Mouse (Mus musculus) forebrain, embryonic 12.5 days (tissue): ENCODE measurements around the gene Kif26b. TPM values are rescaled to one million over a fixed set of nuclear protein-coding genes. Genes with fewer than 3 reads are reported as not detected.
A peak's percentile ranks its signal among the peaks of the same experiment; 100 is the strongest.

Source experiments
- ATAC-seq: fragments of 200-750 bp; cut with Nextera tagmentation; 2 replicates; pipeline ENCODE4 v1.8.0; 2017; ENCODE audit warnings: moderate TSS enrichment; ENCODE audit not compliant: low FRiP score
- H3K27ac ChIP-seq: fragments of 300-500 bp; sonication (generic); 2 replicates; pipeline ENCODE4 v1.5.1; 2016; ENCODE audit warnings: mild to moderate bottlenecking
- H3K27me3 ChIP-seq: fragments of 300-500 bp; sonication (generic); 2 replicates; pipeline ENCODE4 v1.6.1; 2016; ENCODE audit warnings: mild to moderate bottlenecking
- H3K36me3 ChIP-seq: fragments of 300-500 bp; sonication (generic); replicated peaks from 2 replicates; pipeline ENCODE4 v1.6.1; 2016; ENCODE audit warnings: mild to moderate bottlenecking
- H3K4me1 ChIP-seq: fragments of 300-500 bp; sonication (generic); 2 replicates; pipeline ENCODE4 v1.6.1; 2016
- H3K4me2 ChIP-seq: fragments of 300-500 bp; sonication (generic); 2 replicates; pipeline ENCODE4 v1.6.1; 2016; ENCODE audit warnings: mild to moderate bottlenecking, moderate library complexity
- H3K4me3 ChIP-seq: fragments of 300-500 bp; sonication (generic); replicated peaks from 2 replicates; pipeline ENCODE4 v1.5.1; 2016; ENCODE audit warnings: mild to moderate bottlenecking
- H3K9ac ChIP-seq: fragments of 300-500 bp; sonication (generic); 2 replicates; pipeline ENCODE4 v1.6.1; 2016; ENCODE audit warnings: mild to moderate bottlenecking
- H3K9me3 ChIP-seq: fragments of 300-500 bp; sonication (generic); 2 replicates; pipeline ENCODE4 v1.6.1; 2016
- WGBS: fragments of 180-500 bp; shearing (Covaris S2); methylation state at CpG from one replicate; pipeline ENCODE4 v1.1.7; 2016; 5-methylcytosine and 5-hydroxymethylcytosine counted together
- polyA plus RNA-seq: library from polyadenylated mRNA; unstranded; fragments of >200 nt; fragmentation: Nextera tagmentation; extraction: Ambion mirVana; gene quantifications from 2 replicates; pipeline ENCODE4 v1.2.1, GENCODE M21; 2016

Gene Kif26b
- polyA plus RNA-seq, 1 experiment from 2014 or later, result 7.0 TPM

GRCm38 (mm10) chr1:178513954-178514353, 15.0 kb upstream of the Kif26b start:
- H3K4me1 ChIP-seq, result peaks cover 8% of the 10 kb centered on the region
- H3K9me3 ChIP-seq, result no peaks in the 10 kb centered on the region
- H3K27ac ChIP-seq, result no peak overlapping the region
- H3K4me3 ChIP-seq, result no peak overlapping the region
- no peak for ATAC-seq
- 47% methylated on average over 3 of the region's 8 CpGs for WGBS
- H3K27me3 ChIP-seq, result no peaks in the 10 kb centered on the region
- no peaks in the 10 kb centered on the region for H3K36me3 ChIP-seq
- H3K4me2 ChIP-seq, result no peak overlapping the region
- H3K9ac ChIP-seq, result no peak overlapping the region

- Histone ChIP-seq H3K4me2 (no peak overlapping the region), H3K9ac (no peak overlapping the region), H3K4me3 (no peak overlapping the region), H3K27me3 (no peaks in the 10 kb centered on the region), H3K4me1 (peaks cover 8% of the 10 kb centered on the region), H3K9me3 (no peaks in the 10 kb centered on the region), H3K27ac (no peak overlapping the region), H3K36me3 (no peaks in the 10 kb centered on the region)
- ATAC-seq, result no peak
- WGBS, result 85% methylated on average over 2 of the region's 2 CpGs
Measured at GRCm38 (mm10) chr1:178515839-178516238, 13.1 kb upstream of the Kif26b start.

GRCm38 (mm10) chr1:178522389-178522788, 6.5 kb upstream of the Kif26b start:
- Histone ChIP-seq H3K9ac (no peak overlapping the region), H3K36me3 (no peaks in the 10 kb centered on the region), H3K27ac (no peak overlapping the region), H3K4me1 (peaks cover under 1% of the 10 kb centered on the region; the same call in 1 of the 2 replicates), H3K4me2 (no peak overlapping the region), H3K4me3 (no peak overlapping the region), H3K27me3 (peaks cover 11% of the 10 kb centered on the region; the same call in 1 of the 2 replicates), H3K9me3 (no peaks in the 10 kb centered on the region)
- WGBS, result 75% methylated on average over 5 of the region's 5 CpGs
- ATAC-seq, result no peak

- no peak overlapping the region for H3K9ac ChIP-seq
- H3K4me2 ChIP-seq, result no peak overlapping the region
- ATAC-seq, result no peak
- H3K36me3 ChIP-seq, result no peaks in the 10 kb centered on the region
- H3K4me3 ChIP-seq, result no peak overlapping the region
- 53% methylated on average over 5 of the region's 5 CpGs for WGBS
- peaks cover 18% of the 10 kb centered on the region for H3K27me3 ChIP-seq
- no peak overlapping the region for H3K27ac ChIP-seq
- H3K4me1 ChIP-seq, result peaks cover 9% of the 10 kb centered on the region
- no peaks in the 10 kb centered on the region for H3K9me3 ChIP-seq
Measured at GRCm38 (mm10) chr1:178523152-178523551, 5.8 kb upstream of the Kif26b start.

- Histone ChIP-seq H3K9ac (0 out of 2 replicates have a peak overlapping the region, but pooled peaks have one; percentile 68), H3K27me3 (peaks cover 53% of the 10 kb centered on the region), H3K4me1 (peaks cover 30% of the 10 kb centered on the region), H3K9me3 (no peaks in the 10 kb centered on the region), H3K36me3 (no peaks in the 10 kb centered on the region), H3K4me2 (peak overlapping the region; percentile 99), H3K27ac (no peak overlapping the region), H3K4me3 (peak overlapping the region; percentile 54)
- under 1% methylated on average over 21 of the region's 21 CpGs for WGBS
- peak; percentile 33 for ATAC-seq
Measured at GRCm38 (mm10) chr1:178527185-178527546, 1.8 kb upstream of the Kif26b start.

- WGBS, result under 1% methylated on average over 57 of the region's 59 CpGs
- peak overlapping the region; percentile 68 for H3K9ac ChIP-seq
- peaks cover 53% of the 10 kb centered on the region for H3K27me3 ChIP-seq
- H3K4me2 ChIP-seq, result peak overlapping the region; percentile 99
- no peaks in the 10 kb centered on the region for H3K9me3 ChIP-seq
- peaks cover 30% of the 10 kb centered on the region for H3K4me1 ChIP-seq
- no peaks in the 10 kb centered on the region for H3K36me3 ChIP-seq
- peak; percentile 25 for ATAC-seq
- H3K4me3 ChIP-seq, result peak overlapping the region; percentile 54
- no peak overlapping the region for H3K27ac ChIP-seq
Measured at GRCm38 (mm10) chr1:178527547-178528361, 1.2 kb upstream of the Kif26b start.

GRCm38 (mm10) chr1:178529512-178530300, 781 bp downstream of the Kif26b start:
- Histone ChIP-seq H3K27me3 (peaks cover 53% of the 10 kb centered on the region), H3K4me1 (peaks cover 30% of the 10 kb centered on the region), H3K9ac (peak overlapping the region; percentile 68), H3K4me2 (peak overlapping the region; percentile 99), H3K36me3 (no peaks in the 10 kb centered on the region), H3K9me3 (no peaks in the 10 kb centered on the region), H3K4me3 (peak overlapping the region; percentile 54), H3K27ac (no peak overlapping the region)
- WGBS, result under 1% methylated on average over 38 of the region's 38 CpGs
- ATAC-seq, result no peak

GRCm38 (mm10) chr1:178530301-178531078, 1.6 kb downstream of the Kif26b start:
- no peaks in the 10 kb centered on the region for H3K9me3 ChIP-seq
- peak overlapping the region; percentile 54 for H3K4me3 ChIP-seq
- peaks cover 30% of the 10 kb centered on the region for H3K4me1 ChIP-seq
- under 1% methylated on average over 54 of the region's 62 CpGs for WGBS
- ATAC-seq, result peak; percentile 54
- H3K9ac ChIP-seq, result peak overlapping the region; percentile 68
- H3K4me2 ChIP-seq, result peak overlapping the region; percentile 99
- no peak overlapping the region for H3K27ac ChIP-seq
- peaks cover 50% of the 10 kb centered on the region for H3K27me3 ChIP-seq
- H3K36me3 ChIP-seq, result no peaks in the 10 kb centered on the region

- Histone ChIP-seq H3K4me3 (no peak overlapping the region), H3K27ac (no peak overlapping the region), H3K4me2 (no peak overlapping the region), H3K9me3 (no peaks in the 10 kb centered on the region), H3K27me3 (no peaks in the 10 kb centered on the region), H3K4me1 (no peaks in the 10 kb centered on the region; the same call in 1 of the 2 replicates), H3K36me3 (no peaks in the 10 kb centered on the region), H3K9ac (no peak overlapping the region)
- 86% methylated on average over 10 of the region's 10 CpGs for WGBS
- ATAC-seq, result no peak
Measured at GRCm38 (mm10) chr1:178540247-178540646, 11.3 kb downstream of the Kif26b start.

- Histone ChIP-seq H3K4me2 (no peak overlapping the region), H3K9me3 (no peaks in the 10 kb centered on the region), H3K36me3 (no peaks in the 10 kb centered on the region), H3K27ac (no peak overlapping the region), H3K4me3 (no peak overlapping the region), H3K9ac (no peak overlapping the region), H3K4me1 (no peaks in the 10 kb centered on the region; the same call in 1 of the 2 replicates), H3K27me3 (no peaks in the 10 kb centered on the region)
- 95% methylated on average over 5 of the region's 5 CpGs for WGBS
- no peak for ATAC-seq
Measured at GRCm38 (mm10) chr1:178542415-178542814, 13.5 kb downstream of the Kif26b start.

- WGBS, result 89% methylated on average over 8 of the region's 8 CpGs
- no peaks in the 10 kb centered on the region for H3K36me3 ChIP-seq
- H3K9me3 ChIP-seq, result no peaks in the 10 kb centered on the region
- H3K4me3 ChIP-seq, result no peak overlapping the region
- H3K27ac ChIP-seq, result no peak overlapping the region
- ATAC-seq, result no peak
- no peak overlapping the region for H3K4me2 ChIP-seq
- H3K9ac ChIP-seq, result no peak overlapping the region; the same call in 1 of the 2 replicates
- H3K27me3 ChIP-seq, result no peaks in the 10 kb centered on the region
- H3K4me1 ChIP-seq, result no peaks in the 10 kb centered on the region; the same call in 1 of the 2 replicates
Measured at GRCm38 (mm10) chr1:178542990-178543944, 14.3 kb downstream of the Kif26b start.
